Mouse (Mus musculus): Measurements from ENCODE around the gene Gm11146. TPM values are rescaled to one million over a fixed set of nuclear protein-coding genes. Genes with fewer than 3 reads are reported as not detected.

Gene Gm11146
- polyA plus RNA-seq (2012; rRNA removed) = not detected in 2 replicates

GRCm38 (mm10) chr16:77601994-77602393 is at the start of gene Gm11146:
Gm11146 (minus strand) TSS chr16:77602094.

Measured in central nervous system, embryonic 11.5 days (tissue).